Mouse (Mus musculus) heart, adult 2 months (tissue): ENCODE measurements around the gene Pcgf2.

Experiments used
- CTCF ChIP-seq: fragments of 200-600 bp; IDR thresholded peaks from 2 replicates; pipeline ENCODE4 v1.8.1; 2022; ENCODE audit warnings: antibody characterized with exemption, mild to moderate bottlenecking, moderate library complexity
- EP300 ChIP-seq: fragments of 200-500 bp; IDR thresholded peaks from 2 replicates; pipeline ENCODE4 v1.6.1; 2011; ENCODE audit warnings: low read depth, low read length, control low read depth; ENCODE audit not compliant: insufficient read depth
- POLR2A ChIP-seq: fragments of 200-500 bp; IDR thresholded peaks from 2 replicates; pipeline ENCODE4 v1.6.1; 2011; ENCODE audit warnings: mild to moderate bottlenecking, low read depth, low read length, control low read depth; ENCODE audit not compliant: insufficient read depth

DNA sequence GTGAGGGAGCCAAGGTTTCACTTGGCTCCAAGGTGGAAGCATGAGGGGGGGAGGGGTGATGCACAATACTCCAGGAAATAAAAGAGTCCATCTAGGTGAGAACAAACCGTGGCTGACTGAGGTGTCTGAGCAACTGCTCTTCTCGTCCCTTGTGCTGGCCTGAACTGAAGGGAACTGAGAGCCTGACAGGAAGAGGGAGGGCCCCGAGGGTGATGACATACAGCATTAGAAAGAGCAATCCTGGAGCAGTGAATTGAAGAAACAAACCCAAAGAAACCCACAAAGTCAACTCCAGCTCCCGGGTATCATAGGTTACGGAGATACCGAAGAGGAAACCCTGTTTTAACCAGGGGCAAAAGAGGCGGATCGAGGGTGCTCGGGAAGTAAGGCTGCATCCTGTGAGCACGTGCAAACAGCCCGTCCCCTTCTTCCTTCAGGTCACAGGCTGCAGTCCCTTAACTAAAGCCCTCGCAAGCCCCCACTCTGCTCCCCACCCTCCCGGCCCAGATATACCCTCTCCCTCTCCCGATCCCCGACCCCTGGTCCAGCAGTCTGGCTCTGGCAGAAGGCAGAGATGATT, 18.1 kb upstream of the Pcgf2 start:
- TF ChIP-seq POLR2A (no peak), CTCF (no peak), EP300 (no peak)
